Mouse (Mus musculus) small intestine, adult 2 months (tissue): Measurements from ENCODE around the gene Slc22a13. TPM values are rescaled to one million over a fixed set of nuclear protein-coding genes. Genes with fewer than 3 reads are reported as not detected.

ENCODE experiments used
- H3K27ac ChIP-seq: fragments of 200-500 bp; 2 replicates; pipeline ENCODE4 v1.5.1; 2012; ENCODE audit warnings: low read depth, low read length, control low read depth, inconsistent platforms; ENCODE audit not compliant: insufficient read depth
- H3K27me3 ChIP-seq: fragments of 200-500 bp; 2 replicates; pipeline ENCODE4 v1.6.1; 2012; ENCODE audit warnings: mild to moderate bottlenecking, moderate library complexity, low read length, inconsistent platforms; ENCODE audit not compliant: control insufficient read depth, insufficient read depth
- H3K36me3 ChIP-seq: fragments of 200-500 bp; 2 replicates; pipeline ENCODE4 v1.6.1; 2012; ENCODE audit warnings: mild to moderate bottlenecking, low read length, control low read depth, inconsistent platforms; ENCODE audit not compliant: control insufficient read depth, insufficient read depth
- H3K4me1 ChIP-seq: fragments of 200-500 bp; 2 replicates; pipeline ENCODE4 v1.6.1; 2012; ENCODE audit warnings: low read length, inconsistent platforms, mixed read lengths; ENCODE audit not compliant: control insufficient read depth, insufficient read depth, insufficient read length
- H3K4me3 ChIP-seq: fragments of 200-500 bp; 2 replicates; pipeline ENCODE4 v1.5.1; 2012; ENCODE audit warnings: low read depth, mild to moderate bottlenecking, control low read depth, inconsistent platforms, low read length, moderate library complexity
- CTCF ChIP-seq: fragments of 200-500 bp; IDR thresholded peaks from 2 replicates; pipeline ENCODE4 v1.5.1; 2012; ENCODE audit warnings: low read depth, mild to moderate bottlenecking, control low read depth, inconsistent platforms, low read length, moderate library complexity, mixed read lengths; ENCODE audit not compliant: insufficient replicate concordance, insufficient read length; ENCODE audit errors: extremely low read depth
- POLR2A ChIP-seq: fragments of 200-500 bp; IDR thresholded peaks from 2 replicates; pipeline ENCODE4 v1.6.1; 2012; ENCODE audit warnings: low read depth, mild to moderate bottlenecking, control low read depth, inconsistent platforms, low read length, moderate library complexity
- WGBS: fragments of 180-500 bp; shearing (Covaris S2); methylation state at CpG from one replicate; pipeline ENCODE4 v1.1.7; 2018; 5-methylcytosine and 5-hydroxymethylcytosine counted together
- polyA plus RNA-seq: library from polyadenylated mRNA; depleted of rRNA; stranded (reverse); fragments of >200 nt; gene quantifications from 2 replicates; pipeline ENCODE4 v1.2.3, GENCODE M21; 2012; rRNA removed

Slc22a13 gene
- polyA plus RNA-seq: 0.09 and 0.36 TPM in 2 replicates

GRCm38 (mm10) chr9:119208998-119209397 lies at the start of gene Slc22a13:
Gene Slc22a13 (minus strand): TSS chr9:119209098.
- WGBS: 95% methylated on average over 4 of the region's 4 CpGs
- H3K4me3 ChIP-seq: no peak within 1 kb of the TSS
- no peaks in the 10 kb centered on the region for H3K4me1 ChIP-seq
- no peaks in the 10 kb centered on the region for H3K27me3 ChIP-seq
- H3K36me3 ChIP-seq: no peaks in the 10 kb centered on the region
- H3K27ac ChIP-seq: no peak within 1 kb of the TSS
- TF ChIP-seq POLR2A (no peak), CTCF (no peak)

GRCm38 (mm10) chr9:119258128-119258527 lies 49.2 kb upstream of the Slc22a13 start:
- no peak overlapping the region for H3K27ac ChIP-seq
- H3K36me3 ChIP-seq: peaks cover 45% of the 10 kb centered on the region
- no peaks in the 10 kb centered on the region for H3K27me3 ChIP-seq
- no peak for TF ChIP-seq CTCF
- no peak for TF ChIP-seq POLR2A
- 86% methylated on average over 5 of the region's 5 CpGs for WGBS
- H3K4me1 ChIP-seq: no peaks in the 10 kb centered on the region
- no peak overlapping the region for H3K4me3 ChIP-seq

GRCm38 (mm10) chr9:119256161-119256560 lies 47.3 kb upstream of the Slc22a13 start:
- no peak overlapping the region for H3K27ac ChIP-seq
- TF ChIP-seq POLR2A: no peak
- TF ChIP-seq CTCF: no peak
- no peak overlapping the region for H3K4me3 ChIP-seq
- H3K4me1 ChIP-seq: no peaks in the 10 kb centered on the region
- WGBS: 95% methylated on average over 12 of the region's 12 CpGs
- peaks cover 39% of the 10 kb centered on the region for H3K36me3 ChIP-seq
- H3K27me3 ChIP-seq: no peaks in the 10 kb centered on the region

GRCm38 (mm10) chr9:119255096-119255495 lies 46.2 kb upstream of the Slc22a13 start:
- Histone ChIP-seq H3K4me3 (no peak overlapping the region), H3K4me1 (no peaks in the 10 kb centered on the region), H3K27me3 (no peaks in the 10 kb centered on the region), H3K27ac (no peak overlapping the region), H3K36me3 (peaks cover 46% of the 10 kb centered on the region)
- TF ChIP-seq POLR2A (no peak), CTCF (no peak)
- 96% methylated on average over 1 of the region's 1 CpGs for WGBS

- H3K36me3 ChIP-seq: peaks cover 49% of the 10 kb centered on the region
- WGBS: 89% methylated on average over 2 of the region's 2 CpGs
- TF ChIP-seq CTCF (no peak), POLR2A (no peak)
- no peaks in the 10 kb centered on the region for H3K4me1 ChIP-seq
- H3K27me3 ChIP-seq: no peaks in the 10 kb centered on the region
- H3K27ac ChIP-seq: no peak overlapping the region
- H3K4me3 ChIP-seq: no peak overlapping the region
These were observed 45.3 kb upstream of the Slc22a13 start for GRCm38 (mm10) chr9:119254187-119254586.

GRCm38 (mm10) chr9:119247996-119248395 lies 39.1 kb upstream of the Slc22a13 start:
- Histone ChIP-seq H3K4me3 (no peak overlapping the region), H3K4me1 (peaks cover 12% of the 10 kb centered on the region), H3K27me3 (no peaks in the 10 kb centered on the region), H3K36me3 (peaks cover 33% of the 10 kb centered on the region), H3K27ac (peak overlapping the region; percentile 27; the same call in 1 of the 2 replicates)
- TF ChIP-seq POLR2A: no peak
- no peak for TF ChIP-seq CTCF
- 60% methylated on average over 5 of the region's 5 CpGs for WGBS

GRCm38 (mm10) chr9:119246826-119247225 lies 37.9 kb upstream of the Slc22a13 start:
- WGBS: 32% methylated on average over 5 of the region's 5 CpGs

More at GRCm38 (mm10) chr9:119246826-119247225, 37.9 kb upstream of the Slc22a13 start:
- Histone ChIP-seq H3K4me1 (peaks cover 20% of the 10 kb centered on the region), H3K4me3 (no peak overlapping the region), H3K27ac (peak overlapping the region; percentile 65; the same call in 1 of the 2 replicates), H3K36me3 (peaks cover 35% of the 10 kb centered on the region), H3K27me3 (no peaks in the 10 kb centered on the region)
- TF ChIP-seq CTCF (peak; percentile 47; the same call in 1 of the 2 replicates), POLR2A (no peak)
